Mouse (Mus musculus): ENCODE results near the gene Ugt1a7c.

DNA sequence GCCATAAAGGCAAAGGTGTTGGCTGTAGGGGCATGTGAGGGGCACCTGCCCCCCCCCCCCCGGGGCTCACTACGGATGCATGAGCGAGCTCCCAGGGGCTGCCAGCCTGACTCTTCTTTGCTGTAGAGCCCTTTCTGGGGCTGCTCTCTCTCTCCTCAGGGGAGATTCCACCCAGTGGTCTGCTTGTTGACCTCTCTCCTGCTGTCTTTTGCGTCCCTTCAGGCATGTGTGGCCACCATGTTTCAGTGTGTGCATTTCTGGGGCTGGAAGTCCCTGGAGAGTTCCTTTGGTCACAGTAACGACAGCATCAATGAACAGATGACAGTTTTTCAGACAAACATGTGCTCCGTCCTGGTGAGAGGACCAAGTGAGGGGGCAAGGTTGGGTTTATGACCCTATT lies 163.5 kb downstream of the Ugt1a7c start:
- TF ChIP-seq EP300 (IDR thresholded peaks at IDR 0.05) (no peak), CTCF (IDR thresholded peaks at IDR 0.05) (no peak)

All from lung, postnatal 0 days (tissue).